Mouse (Mus musculus) cerebellum, adult 9-10 months (tissue): ENCODE measurements around the gene Kcnn1.
A peak's percentile ranks its signal among the peaks of the same experiment; 100 is the strongest.

Experiments
- DNase-seq: peaks from one replicate; pipeline ENCODE4 v3.0.0; 2022

Kcnn1 gene

DNA sequence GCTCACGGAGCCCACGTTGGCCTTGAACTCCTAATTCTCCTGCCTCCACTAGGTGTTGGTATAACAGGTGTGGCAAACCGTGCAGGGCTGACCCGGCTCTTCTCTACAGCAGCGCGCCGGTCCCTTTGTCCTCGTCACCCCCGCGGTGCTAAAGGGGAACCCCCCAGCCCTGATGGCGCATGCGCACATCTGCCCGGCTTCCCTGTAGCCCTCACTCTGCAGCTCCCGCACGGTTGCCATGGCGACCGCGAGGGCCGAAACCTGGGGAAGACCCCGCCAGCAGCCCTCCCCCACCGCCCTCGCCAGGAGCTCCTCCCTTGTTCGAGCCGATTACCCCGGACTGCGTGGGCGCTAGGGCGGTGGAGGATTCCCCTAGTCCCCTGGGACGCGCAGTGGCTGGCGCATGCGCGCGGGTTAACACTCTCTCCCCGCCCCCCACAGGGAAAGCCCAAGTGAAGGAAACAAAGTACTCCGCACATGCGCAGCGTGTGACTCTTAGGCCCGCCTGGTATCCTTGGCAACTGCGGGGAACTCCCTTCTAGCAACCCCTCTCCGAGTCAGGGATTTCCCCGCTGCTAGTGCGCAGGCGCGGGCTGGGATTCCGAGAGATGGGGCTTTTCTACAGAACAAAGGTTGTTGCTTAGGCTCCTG is 2.4 kb upstream of the Kcnn1 start:
- peak; percentile 99 for DNase-seq

DNA sequence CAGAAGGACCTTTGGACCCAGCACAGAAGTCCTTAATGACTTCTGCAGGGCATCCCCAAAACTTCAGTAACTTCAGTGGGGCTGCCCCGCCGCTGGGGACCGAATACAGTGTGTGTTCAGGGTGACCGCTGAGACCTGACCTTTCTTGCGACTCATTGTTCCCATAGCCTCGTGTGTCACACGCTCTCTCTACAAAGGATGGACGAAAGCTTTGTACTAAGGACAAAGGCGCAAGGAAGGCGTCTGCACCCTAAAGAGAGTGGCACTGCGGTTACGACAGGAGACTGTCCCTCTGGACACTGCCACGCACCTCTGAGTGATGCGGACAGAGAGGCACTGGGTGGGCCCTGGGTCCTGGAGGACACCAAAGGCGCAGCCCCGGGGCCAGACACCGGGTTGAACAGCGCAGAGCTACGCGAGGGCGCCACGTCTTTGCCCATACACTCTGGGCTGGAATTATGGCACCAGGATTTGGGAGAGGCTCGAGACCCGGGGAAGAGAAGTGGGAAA is 1.7 kb upstream of the Kcnn1 start:
- no peak for DNase-seq

GRCm38 (mm10) chr8:70863956-70864711 is 1.1 kb upstream of the Kcnn1 start:
- peak; percentile 48 for DNase-seq

DNA sequence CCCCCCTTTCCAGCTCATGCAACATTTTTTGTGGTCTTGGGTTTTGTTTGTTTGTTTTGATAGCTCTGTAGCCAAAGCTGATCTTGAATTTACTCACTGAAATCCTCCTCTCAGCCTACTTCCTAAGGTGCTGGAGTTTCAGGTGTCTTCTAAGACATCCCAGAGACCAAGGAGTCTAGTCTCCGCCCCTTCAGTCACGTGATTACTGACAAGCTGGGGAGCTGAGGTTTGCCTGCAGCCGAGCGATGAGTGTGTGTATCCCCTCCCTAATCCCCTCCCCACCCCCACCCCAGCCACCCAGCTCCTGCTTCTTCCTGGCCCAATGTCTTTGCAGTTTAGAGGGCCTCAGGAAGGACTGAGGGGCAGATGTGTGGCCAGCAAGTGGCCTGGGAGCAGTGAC is 5.5 kb downstream of the Kcnn1 start:
- no peak for DNase-seq

GRCm38 (mm10) chr8:70856541-70857197 is 6.4 kb downstream of the Kcnn1 start:
- DNase-seq = peak; percentile 84

DNA sequence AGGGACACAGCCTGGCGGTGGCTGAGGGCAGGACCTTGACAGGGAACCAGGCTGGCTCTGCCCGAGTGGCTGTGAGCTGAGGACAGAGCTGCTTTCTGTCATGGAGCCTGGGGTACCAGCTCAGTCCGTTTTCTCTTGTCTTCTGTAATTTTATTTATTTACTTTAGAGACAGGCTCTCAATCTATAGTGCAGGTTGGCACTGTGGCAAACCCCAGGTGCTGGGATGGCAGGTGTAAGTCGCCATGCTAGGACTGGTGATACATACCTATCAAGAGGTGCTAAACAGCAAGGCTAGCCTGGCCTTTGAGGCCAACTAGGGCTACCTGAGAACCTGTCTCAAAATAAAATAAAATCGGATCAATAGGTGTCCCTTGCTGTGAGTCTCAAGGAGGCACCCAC is 7.0 kb downstream of the Kcnn1 start:
- DNase-seq = no peak

DNA sequence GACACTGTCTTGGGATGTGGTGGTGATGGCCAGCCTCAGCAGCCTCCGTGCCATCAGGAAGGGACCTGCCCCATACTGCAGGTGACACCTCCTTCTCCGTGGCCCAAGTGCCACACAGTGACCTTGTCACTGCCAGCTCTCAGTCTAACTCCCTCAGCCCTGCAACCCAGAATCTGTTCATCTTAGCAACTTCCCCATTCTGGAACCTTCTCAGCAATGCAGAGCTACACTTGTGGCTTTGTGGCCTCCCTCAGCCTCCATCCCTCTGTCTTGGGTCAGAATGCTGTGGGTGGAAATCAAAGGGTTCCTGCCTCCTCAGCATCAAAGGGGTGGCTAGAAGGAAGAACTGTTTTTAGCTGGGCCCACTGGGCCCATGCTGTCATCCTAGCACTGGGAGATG is 9.2 kb downstream of the Kcnn1 start:
- DNase-seq = no peak

- no peak for DNase-seq
These were observed 10.3 kb downstream of the Kcnn1 start for GRCm38 (mm10) chr8:70852595-70853231.

DNA sequence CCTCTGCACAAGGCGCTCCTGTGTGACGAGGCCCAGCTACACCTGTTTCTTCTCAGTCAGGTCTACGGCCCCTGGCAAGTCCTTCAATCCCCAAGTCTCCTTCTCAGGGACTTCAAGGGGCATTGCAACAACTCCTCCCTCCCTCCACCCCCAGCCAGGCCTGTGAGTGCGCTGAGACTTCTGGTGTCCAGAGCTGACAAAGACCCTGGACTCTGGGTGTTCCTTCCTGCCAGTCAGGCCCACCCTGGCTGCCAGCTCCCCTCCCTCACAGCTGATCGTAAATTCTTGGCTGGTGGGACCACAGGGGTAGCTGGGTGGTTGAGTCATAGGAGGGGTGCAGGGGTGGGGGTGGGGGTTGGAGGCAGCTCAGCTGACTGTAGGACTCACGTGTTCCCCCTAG is 11.2 kb downstream of the Kcnn1 start:
- DNase-seq = no peak

GRCm38 (mm10) chr8:70850947-70851346 is 12.1 kb downstream of the Kcnn1 start:
- DNase-seq = no peak

- DNase-seq = no peak
These were observed 12.8 kb downstream of the Kcnn1 start for GRCm38 (mm10) chr8:70850132-70850845.

DNA sequence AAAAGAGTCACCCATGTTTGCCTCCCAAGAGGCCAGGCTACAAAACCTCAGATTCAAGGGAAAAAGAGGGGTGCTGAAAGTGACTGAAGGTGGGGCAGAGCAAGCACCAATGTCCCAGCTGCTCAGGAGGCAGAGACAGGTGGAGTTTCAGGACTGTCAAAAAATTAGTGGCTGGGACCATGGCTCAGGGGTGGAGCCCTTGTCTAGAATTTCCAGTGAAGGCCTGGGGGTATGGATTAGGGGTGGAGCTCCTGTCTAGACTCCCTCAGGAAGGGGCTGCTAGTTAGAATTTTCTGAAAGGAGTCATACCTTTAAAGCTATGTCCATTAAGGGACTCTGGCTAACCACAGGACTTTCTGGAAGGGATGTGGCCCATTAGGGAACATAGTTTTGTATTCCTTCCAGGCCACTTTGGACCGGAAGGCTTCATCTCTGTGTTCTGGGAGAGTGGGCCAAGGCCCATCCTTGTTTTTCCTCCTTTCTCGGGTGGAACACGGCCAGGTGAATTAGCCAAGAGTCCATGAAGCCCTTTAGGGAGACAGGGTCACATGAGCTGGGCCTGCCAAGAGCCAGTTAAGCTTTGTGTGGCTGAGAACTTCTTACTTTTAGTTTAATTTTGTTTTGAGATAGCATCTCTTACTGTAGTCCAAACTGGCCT is 13.6 kb downstream of the Kcnn1 start:
- no peak for DNase-seq

- DNase-seq = no peak
These were observed 16.5 kb downstream of the Kcnn1 start for GRCm38 (mm10) chr8:70846371-70847154.

- DNase-seq = no peak
These were observed 17.9 kb downstream of the Kcnn1 start for GRCm38 (mm10) chr8:70845108-70845507.

DNA sequence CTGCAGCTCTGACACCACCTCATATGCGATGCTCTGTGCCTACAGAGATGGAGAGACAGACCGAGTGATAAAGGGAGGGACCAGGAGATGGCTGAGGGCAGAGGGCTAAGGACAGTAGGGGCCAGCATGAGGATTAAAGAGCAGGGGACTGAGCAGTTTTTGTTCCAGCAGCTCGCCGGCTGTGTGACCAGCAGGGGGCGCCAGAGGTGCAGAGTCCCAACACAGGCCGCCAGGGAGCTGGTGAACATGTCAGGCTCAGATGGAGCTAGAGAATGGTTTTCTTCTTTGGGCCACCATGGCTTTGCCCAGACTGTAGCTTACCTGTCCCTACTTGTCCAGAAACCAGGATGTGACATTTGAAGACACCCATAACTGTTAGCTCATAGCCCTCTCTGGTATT is 18.5 kb downstream of the Kcnn1 start:
- DNase-seq = peak; percentile 86

DNA sequence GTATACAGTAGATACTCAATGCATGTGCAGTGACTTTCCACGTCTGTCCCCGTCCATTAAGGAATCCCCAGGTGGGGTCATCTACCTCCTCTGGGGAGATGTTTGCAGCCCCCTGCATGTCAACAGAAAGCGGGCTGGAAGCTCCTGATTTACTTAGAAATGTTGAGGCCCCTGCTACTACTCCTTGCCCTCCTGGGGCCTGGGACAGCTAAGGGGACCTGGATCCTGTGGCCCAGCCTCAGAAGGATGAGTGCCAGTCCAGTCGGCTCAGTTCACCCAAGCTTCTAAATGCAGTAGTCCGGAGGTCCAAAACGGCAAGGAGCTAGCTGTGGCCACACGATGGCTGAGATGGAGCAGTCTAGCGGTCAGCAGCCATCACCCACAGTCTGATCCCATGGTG is 19.1 kb downstream of the Kcnn1 start:
- DNase-seq = no peak

DNA sequence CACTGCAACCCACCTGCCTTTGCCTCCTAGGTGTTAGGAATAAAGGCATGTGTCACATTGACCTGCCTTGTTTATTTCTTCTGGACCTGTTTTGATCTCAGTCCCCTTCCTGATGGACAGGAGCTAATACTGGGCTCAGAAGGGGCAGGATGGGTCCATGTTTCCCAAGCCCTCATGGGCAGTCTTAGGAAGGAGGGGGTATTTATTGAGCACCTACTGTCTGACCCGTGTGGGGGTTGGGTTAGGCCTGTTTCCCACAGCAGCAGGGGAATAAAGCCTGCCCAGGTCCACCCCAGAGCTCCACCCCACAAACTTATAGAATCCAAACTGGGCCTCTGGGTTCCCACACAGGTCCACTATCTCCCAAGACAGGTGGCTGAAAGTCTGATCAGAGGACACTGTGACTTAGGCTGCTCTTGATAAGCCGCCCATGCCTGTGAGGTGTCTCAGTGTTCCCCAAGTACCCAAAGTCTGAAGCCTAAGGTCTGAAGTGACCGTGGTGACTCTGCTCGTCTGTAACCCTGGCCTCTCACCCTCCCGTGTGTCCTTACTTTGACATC is 19.8 kb downstream of the Kcnn1 start:
- no peak for DNase-seq

- no peak for DNase-seq
These were observed 20.6 kb downstream of the Kcnn1 start for GRCm38 (mm10) chr8:70842484-70842883.

- peak; percentile 92 for DNase-seq
These were observed 21.6 kb downstream of the Kcnn1 start for GRCm38 (mm10) chr8:70841147-70842072.

- DNase-seq = no peak
These were observed 22.5 kb downstream of the Kcnn1 start for GRCm38 (mm10) chr8:70840590-70840989.
